Mouse (Mus musculus) megakaryocyte-erythroid progenitor cell, adult 5-6 weeks (primary cell): ENCODE measurements at regions not wholly inside any gene's neighbourhood (a gene's known extent, or its start where the extent isn't known, plus 50 kb on each side); places are given as distances from the start of the nearest gene placed in this dataset.
A peak's percentile ranks its signal among the peaks of the same experiment; 100 is the strongest.

Experiments used
- ATAC-seq: replicated peaks from 2 replicates; pipeline ENCODE4 v1.8.0; 2016; ENCODE audit warnings: mild to moderate bottlenecking, inconsistent platforms; ENCODE audit not compliant: severe bottlenecking, poor library complexity, low FRiP score, low TSS enrichment

DNA sequence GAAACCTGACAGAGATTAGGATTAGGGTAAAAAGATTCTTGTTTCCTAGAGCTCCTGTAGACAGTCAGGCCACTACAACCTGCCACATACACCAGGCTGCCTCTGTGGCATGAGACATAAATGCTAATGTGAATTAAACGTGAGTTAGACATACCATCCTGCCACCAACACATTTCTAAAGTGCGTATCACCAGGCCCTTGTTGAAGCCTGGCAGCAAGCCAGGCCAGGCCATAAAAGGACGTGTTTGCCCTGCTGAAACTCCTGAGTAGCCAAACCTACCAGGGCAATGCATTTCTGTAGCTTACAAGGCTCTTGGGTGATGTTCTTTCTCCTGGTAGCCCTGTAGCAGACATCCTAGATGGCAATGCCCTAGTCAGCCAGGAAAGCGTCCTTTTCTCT is 63.4 kb upstream of the Gm5458 start:
- 0 out of 2 replicates have a peak, but pooled peaks have one; percentile 26 for ATAC-seq

DNA sequence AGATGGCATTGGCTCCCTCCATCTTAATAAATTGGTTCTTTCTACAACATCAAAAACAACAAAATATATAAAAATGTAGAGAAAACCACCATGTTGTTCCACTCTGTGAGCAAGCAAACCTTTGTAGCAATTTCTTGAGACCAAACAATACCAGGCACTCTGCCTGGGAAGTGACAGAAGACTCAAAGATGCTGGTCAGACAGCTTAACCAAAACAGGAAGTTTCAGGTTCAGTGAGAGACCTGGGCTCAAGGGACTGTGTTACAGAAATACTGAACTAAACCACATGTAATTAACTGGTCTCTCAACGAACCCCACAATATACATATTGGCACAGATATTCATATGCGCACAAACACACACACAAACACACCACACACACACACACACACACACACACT is 71.7 kb upstream of the Gm5458 start:
- ATAC-seq = no peak

GRCm38 (mm10) chr14:19688426-19688825 is 62.6 kb upstream of the Nid2 start:
- ATAC-seq = no peak

DNA sequence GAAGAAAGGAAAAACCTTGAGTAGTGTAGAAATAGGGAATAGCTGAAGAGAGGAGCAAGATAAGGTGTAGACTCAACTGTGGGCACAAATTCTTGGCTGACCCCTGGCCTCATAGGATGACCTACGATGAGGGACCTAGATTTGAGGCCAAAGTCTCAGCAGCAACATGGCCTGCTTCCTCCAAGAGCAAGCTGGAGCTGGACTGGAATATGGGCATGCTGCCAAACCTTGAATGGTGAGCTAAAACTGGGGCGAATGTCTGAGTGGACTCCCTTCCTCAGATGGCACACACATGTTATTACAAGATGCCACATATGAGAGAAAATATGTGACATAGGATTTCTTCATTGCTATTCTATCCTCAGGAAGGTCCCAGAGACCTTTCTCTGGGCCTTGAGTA is 57.5 kb upstream of the Nid2 start:
- ATAC-seq = no peak

DNA sequence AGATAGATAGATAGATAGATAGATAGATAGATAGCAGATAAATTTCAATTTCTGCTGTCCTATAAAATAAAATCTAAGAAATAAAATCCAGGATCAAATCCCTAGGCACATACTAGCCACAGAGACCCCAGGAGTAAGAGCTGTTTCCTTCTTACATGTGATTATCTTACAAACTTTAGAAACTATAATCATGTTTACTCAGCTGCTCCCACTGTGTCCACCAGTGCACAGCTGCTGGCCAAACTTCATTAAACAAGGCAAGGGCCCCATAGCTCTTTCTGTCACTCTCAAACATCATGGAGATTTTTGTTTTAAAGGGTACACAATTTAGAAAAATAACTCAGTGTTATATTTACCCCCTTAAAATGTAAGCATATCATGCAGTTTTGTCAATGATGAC is 56.8 kb upstream of the Nid2 start:
- ATAC-seq = no peak

GRCm38 (mm10) chr14:19699497-19699896 is 51.6 kb upstream of the Nid2 start:
- ATAC-seq = no peak
